Mouse (Mus musculus) cerebellum, postnatal 14 days (tissue): Measurements from ENCODE around the gene Fosb.

Source experiments
- DNase-seq, 2 experiments: peaks; one replicate each; pipeline ENCODE4 v3.0.0; 2021; ENCODE audit warnings: mixed read lengths in 2 of 2

The Fosb gene

GRCm38 (mm10) chr7:19279052-19279451, 30.8 kb downstream of the Fosb start:
- DNase-seq = peak in 1 of 2 experiments; percentile 28

GRCm38 (mm10) chr7:19276253-19276652, 33.6 kb downstream of the Fosb start:
- DNase-seq = no peak

- DNase-seq = peak; percentile 76 to 81
Measured at GRCm38 (mm10) chr7:19272173-19272764, 37.6 kb downstream of the Fosb start.

GRCm38 (mm10) chr7:19271238-19272172, 38.3 kb downstream of the Fosb start, which contains the start of gene Vasp:
Vasp (minus strand) TSS chr7:19271817.
- DNase-seq = peak; percentile 83 to 85

GRCm38 (mm10) chr7:19270509-19271237, 39.2 kb downstream of the Fosb start:
- DNase-seq = no peak

- peak; percentile 40 to 67 for DNase-seq
Measured at GRCm38 (mm10) chr7:19269721-19270441, 40.0 kb downstream of the Fosb start.

- DNase-seq = no peak
Measured at GRCm38 (mm10) chr7:19268993-19269681, 40.7 kb downstream of the Fosb start.

GRCm38 (mm10) chr7:19267051-19267450, 42.8 kb downstream of the Fosb start:
- DNase-seq = no peak

- DNase-seq = peak; percentile 43 to 68
Measured at GRCm38 (mm10) chr7:19265928-19266822, 43.7 kb downstream of the Fosb start.

GRCm38 (mm10) chr7:19265147-19265546, 44.7 kb downstream of the Fosb start:
- peak; percentile 56 to 60 for DNase-seq

GRCm38 (mm10) chr7:19258336-19258735, 51.5 kb downstream of the Fosb start:
- peak; percentile 39 to 49 for DNase-seq

- peak in 1 of 2 experiments; percentile 52 for DNase-seq
Measured at GRCm38 (mm10) chr7:19257390-19258022, 52.3 kb downstream of the Fosb start.

- DNase-seq = no peak
Measured at GRCm38 (mm10) chr7:19256567-19256966, 53.3 kb downstream of the Fosb start.

- DNase-seq = no peak
Measured at GRCm38 (mm10) chr7:19255395-19255794, 54.5 kb downstream of the Fosb start.

- DNase-seq = no peak
Measured at GRCm38 (mm10) chr7:19253437-19253836, 56.4 kb downstream of the Fosb start.
